Mouse (Mus musculus): Measurements from ENCODE around the gene Mest.

Mest gene

GRCm38 (mm10) chr6:30723331-30723730, at the start of gene Mest:
Gene Mest (plus strand): TSS chr6:30723547.
- no peak for DNase-seq

- peak; percentile 57 for DNase-seq
Observed at GRCm38 (mm10) chr6:30673764-30674561, 49.4 kb upstream of the Mest start.

- DNase-seq: no peak
Observed at GRCm38 (mm10) chr6:30674714-30675280, 48.5 kb upstream of the Mest start.

- peak; percentile 34 for DNase-seq
Observed at GRCm38 (mm10) chr6:30675281-30675771, 48.0 kb upstream of the Mest start.

- no peak for DNase-seq
Observed at GRCm38 (mm10) chr6:30676506-30676905, 46.8 kb upstream of the Mest start.

- no peak for DNase-seq
Observed at GRCm38 (mm10) chr6:30677591-30677990, 45.8 kb upstream of the Mest start.

- no peak for DNase-seq
Observed at GRCm38 (mm10) chr6:30678482-30678881, 44.9 kb upstream of the Mest start.

- DNase-seq: no peak
Observed at GRCm38 (mm10) chr6:30679567-30679966, 43.8 kb upstream of the Mest start.

- DNase-seq: no peak
Observed at GRCm38 (mm10) chr6:30680442-30680841, 42.9 kb upstream of the Mest start.

GRCm38 (mm10) chr6:30681935-30682900, 41.1 kb upstream of the Mest start:
- DNase-seq: no peak

GRCm38 (mm10) chr6:30684570-30684969, 38.8 kb upstream of the Mest start:
- DNase-seq: no peak

- no peak for DNase-seq
Observed at GRCm38 (mm10) chr6:30687198-30687597, 36.1 kb upstream of the Mest start.

GRCm38 (mm10) chr6:30692826-30693225, 30.5 kb upstream of the Mest start:
- no peak for DNase-seq

GRCm38 (mm10) chr6:30693350-30693991, 29.9 kb upstream of the Mest start, which contains the start of gene Cep41:
Gene Cep41 (minus strand): TSS chr6:30693749.
- peak; percentile 96 for DNase-seq

- no peak for DNase-seq
Observed at GRCm38 (mm10) chr6:30694209-30694608, 29.1 kb upstream of the Mest start.

GRCm38 (mm10) chr6:30695124-30695523, 28.2 kb upstream of the Mest start:
- no peak for DNase-seq

GRCm38 (mm10) chr6:30697464-30697863, 25.9 kb upstream of the Mest start:
- DNase-seq: no peak

GRCm38 (mm10) chr6:30698036-30698435, 25.3 kb upstream of the Mest start:
- DNase-seq: no peak

GRCm38 (mm10) chr6:30700182-30700581, 23.2 kb upstream of the Mest start:
- DNase-seq: no peak

- DNase-seq: no peak
Observed at GRCm38 (mm10) chr6:30702881-30703280, 20.5 kb upstream of the Mest start.

GRCm38 (mm10) chr6:30703476-30703875, 19.9 kb upstream of the Mest start:
- DNase-seq: no peak

- DNase-seq: no peak
Observed at GRCm38 (mm10) chr6:30703977-30704602, 19.3 kb upstream of the Mest start.

Data from lung, postnatal 10 days (tissue).